Mouse (Mus musculus) limb, embryonic 10.5 days (tissue): ENCODE measurements around the gene Sgip1. TPM values are rescaled to one million over a fixed set of nuclear protein-coding genes. Genes with fewer than 3 reads are reported as not detected.

Experiments used
- DNase-seq: peaks from one replicate; pipeline ENCODE4 v3.0.0-alpha.2; 2017; ENCODE audit warnings: low spot score
- H3K27ac ChIP-seq: fragments of 300-500 bp; sonication (generic); 2 replicates; pipeline ENCODE4 v1.5.1; 2016; ENCODE audit warnings: mild to moderate bottlenecking
- H3K27me3 ChIP-seq: fragments of 300-500 bp; sonication (generic); 2 replicates; pipeline ENCODE4 v1.6.1; 2016; ENCODE audit warnings: low read depth, mild to moderate bottlenecking; ENCODE audit not compliant: poor library complexity, severe bottlenecking
- H3K36me3 ChIP-seq: fragments of 300-500 bp; sonication (generic); 2 replicates; pipeline ENCODE4 v1.6.1; 2016; ENCODE audit warnings: mild to moderate bottlenecking, moderate library complexity
- H3K4me1 ChIP-seq: fragments of 300-500 bp; sonication (generic); 2 replicates; pipeline ENCODE4 v1.6.1; 2016
- H3K4me3 ChIP-seq: fragments of 300-500 bp; sonication (generic); 2 replicates; pipeline ENCODE4 v1.5.1; 2016; ENCODE audit warnings: mild to moderate bottlenecking, moderate library complexity
- H3K9me3 ChIP-seq: fragments of 300-500 bp; sonication (generic); replicated peaks from 2 replicates; pipeline ENCODE4 v1.6.1; 2016; ENCODE audit warnings: mild to moderate bottlenecking
- WGBS: fragments of 180-500 bp; shearing (Covaris S2); methylation state at CpG from one replicate; pipeline ENCODE4 v1.1.7; 2016; 5-methylcytosine and 5-hydroxymethylcytosine counted together
- polyA plus RNA-seq: library from polyadenylated mRNA; unstranded; fragments of >200 nt; fragmentation: Nextera tagmentation; extraction: Ambion mirVana; gene quantifications from 2 replicates; pipeline ENCODE4 v1.2.1, GENCODE M21; 2016

The Sgip1 gene
- 6.2 and 6.9 TPM in 2 replicates for polyA plus RNA-seq

GRCm38 (mm10) chr4:102741287-102741686, at the start of gene Sgip1:
Gene Sgip1 (plus strand): TSS chr4:102741297.
- WGBS: 66% methylated on average over 8 of the region's 8 CpGs
- Histone ChIP-seq H3K9me3 (no peaks in the 10 kb centered on the region), H3K36me3 (no peaks in the 10 kb centered on the region), H3K27ac (no peak within 1 kb of the TSS), H3K27me3 (no peaks in the 10 kb centered on the region), H3K4me1 (0 out of 2 replicates have a peak, but pooled peaks cover 3% of the 10 kb centered on the region), H3K4me3 (no peak within 1 kb of the TSS)
- no peak for DNase-seq

- Histone ChIP-seq H3K4me1 (no peaks in the 10 kb centered on the region), H3K9me3 (no peaks in the 10 kb centered on the region), H3K27me3 (no peaks in the 10 kb centered on the region), H3K4me3 (no peak overlapping the region), H3K36me3 (no peaks in the 10 kb centered on the region), H3K27ac (no peak overlapping the region)
- 86% methylated on average over 4 of the region's 4 CpGs for WGBS
- no peak for DNase-seq
These were observed 49.7 kb upstream of the Sgip1 start for GRCm38 (mm10) chr4:102691402-102691801.

- no peaks in the 10 kb centered on the region for H3K27me3 ChIP-seq
- H3K4me3 ChIP-seq: no peak overlapping the region
- no peaks in the 10 kb centered on the region for H3K36me3 ChIP-seq
- H3K9me3 ChIP-seq: no peaks in the 10 kb centered on the region
- 92% methylated on average over 7 of the region's 7 CpGs for WGBS
- no peaks in the 10 kb centered on the region for H3K4me1 ChIP-seq
- no peak overlapping the region for H3K27ac ChIP-seq
- DNase-seq: no peak
These were observed 43.1 kb upstream of the Sgip1 start for GRCm38 (mm10) chr4:102697966-102698365.

- Histone ChIP-seq H3K27ac (no peak overlapping the region), H3K4me1 (no peaks in the 10 kb centered on the region), H3K4me3 (no peak overlapping the region), H3K36me3 (no peaks in the 10 kb centered on the region), H3K27me3 (no peaks in the 10 kb centered on the region), H3K9me3 (no peaks in the 10 kb centered on the region)
- WGBS: 87% methylated on average over 4 of the region's 4 CpGs
- DNase-seq: no peak
These were observed 29.4 kb upstream of the Sgip1 start for GRCm38 (mm10) chr4:102711731-102712130.

- no peak overlapping the region for H3K27ac ChIP-seq
- H3K4me3 ChIP-seq: no peak overlapping the region
- DNase-seq: no peak
- H3K27me3 ChIP-seq: no peaks in the 10 kb centered on the region
- no peaks in the 10 kb centered on the region for H3K4me1 ChIP-seq
- no peaks in the 10 kb centered on the region for H3K36me3 ChIP-seq
- no peaks in the 10 kb centered on the region for H3K9me3 ChIP-seq
These were observed 25.6 kb upstream of the Sgip1 start for GRCm38 (mm10) chr4:102715532-102715931.

DNA sequence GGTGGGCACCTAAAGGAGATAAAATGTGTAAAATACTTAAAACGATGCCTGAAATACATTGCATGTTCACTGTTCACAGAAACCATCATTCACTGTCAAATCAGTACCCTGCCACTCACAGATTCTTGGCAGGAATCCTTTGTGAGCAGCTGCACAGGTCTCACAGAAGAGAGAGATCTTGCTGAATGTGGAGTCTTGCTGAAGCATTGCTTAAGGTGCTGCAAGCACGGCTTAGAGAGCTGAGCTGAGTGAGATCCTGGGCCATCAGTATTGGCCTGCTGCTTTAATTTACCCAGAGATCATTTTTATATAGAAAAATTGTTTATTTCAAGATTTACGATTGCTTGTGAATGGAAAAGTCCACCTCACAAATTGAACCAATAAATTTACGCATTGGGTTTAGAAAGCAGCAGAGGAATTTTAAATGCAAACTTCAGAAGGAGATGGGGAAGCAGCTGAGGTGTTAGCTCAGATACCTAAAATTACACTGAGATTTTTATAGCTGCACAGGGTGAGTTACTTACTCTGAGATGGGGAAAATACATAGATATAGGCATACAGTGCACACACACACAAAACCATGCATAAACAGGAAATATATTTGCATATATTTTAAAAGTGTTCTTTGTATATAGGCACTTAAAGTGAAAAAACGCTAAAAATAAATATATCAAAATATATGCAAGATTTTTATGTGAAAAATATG, 23.8 kb upstream of the Sgip1 start:
- no peak for DNase-seq
- WGBS: 76% methylated on average over 5 of the region's 5 CpGs
- no peaks in the 10 kb centered on the region for H3K27me3 ChIP-seq
- H3K9me3 ChIP-seq: no peaks in the 10 kb centered on the region
- H3K36me3 ChIP-seq: no peaks in the 10 kb centered on the region
- H3K4me3 ChIP-seq: no peak overlapping the region
- no peak overlapping the region for H3K27ac ChIP-seq
- H3K4me1 ChIP-seq: no peaks in the 10 kb centered on the region

DNA sequence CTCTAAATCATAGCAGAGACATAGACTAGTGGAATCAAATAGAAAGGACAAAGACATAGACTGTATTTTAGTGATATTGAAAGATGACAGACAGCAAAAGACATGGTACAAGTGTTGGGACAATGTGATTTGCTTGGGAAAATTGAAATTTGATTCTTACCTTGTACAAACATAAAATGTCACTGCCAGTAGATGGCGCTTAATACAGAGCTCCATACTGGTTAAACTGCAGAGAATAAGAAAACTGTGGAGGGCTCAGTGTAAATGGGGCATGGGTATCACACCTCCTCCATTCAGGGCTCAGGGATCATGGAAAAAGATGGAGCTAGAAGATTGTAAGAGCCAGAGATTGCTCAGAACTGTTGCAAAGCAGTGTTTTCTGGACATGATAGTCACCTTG, 21.6 kb upstream of the Sgip1 start:
- H3K27ac ChIP-seq: no peak overlapping the region
- no peak for DNase-seq
- no peaks in the 10 kb centered on the region for H3K4me1 ChIP-seq
- no peaks in the 10 kb centered on the region for H3K27me3 ChIP-seq
- H3K9me3 ChIP-seq: no peaks in the 10 kb centered on the region
- 15% methylated on average over 1 of the region's 1 CpGs for WGBS
- H3K4me3 ChIP-seq: no peak overlapping the region
- no peaks in the 10 kb centered on the region for H3K36me3 ChIP-seq

DNA sequence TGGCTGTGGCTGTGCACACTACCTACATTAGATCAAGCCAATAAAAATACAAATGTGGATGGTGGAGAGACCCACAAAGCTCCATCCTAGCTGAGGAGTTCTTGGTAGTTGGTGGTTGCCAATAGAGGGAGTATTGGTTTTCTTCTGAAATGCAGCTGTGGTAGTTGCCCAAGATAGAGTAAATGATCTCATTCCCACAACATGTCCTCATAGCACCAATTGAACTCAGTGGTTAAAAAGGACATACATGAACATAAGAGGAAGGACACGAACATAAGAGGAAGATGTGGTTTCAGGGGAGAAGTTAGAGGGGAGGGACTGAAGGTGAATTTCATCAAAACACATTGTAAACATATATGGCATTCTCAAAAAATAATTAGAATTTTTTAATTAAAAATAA, 21.1 kb upstream of the Sgip1 start:
- H3K4me1 ChIP-seq: no peaks in the 10 kb centered on the region
- H3K27ac ChIP-seq: no peak overlapping the region
- no peak overlapping the region for H3K4me3 ChIP-seq
- no peaks in the 10 kb centered on the region for H3K27me3 ChIP-seq
- H3K9me3 ChIP-seq: no peaks in the 10 kb centered on the region
- no peak for DNase-seq
- 73% methylated on average over 1 of the region's 1 CpGs for WGBS
- no peaks in the 10 kb centered on the region for H3K36me3 ChIP-seq

- DNase-seq: no peak
- H3K27ac ChIP-seq: no peak overlapping the region
- WGBS: 72% methylated on average over 5 of the region's 5 CpGs
- no peaks in the 10 kb centered on the region for H3K4me1 ChIP-seq
- no peak overlapping the region for H3K4me3 ChIP-seq
- H3K9me3 ChIP-seq: no peaks in the 10 kb centered on the region
- H3K27me3 ChIP-seq: no peaks in the 10 kb centered on the region
- no peaks in the 10 kb centered on the region for H3K36me3 ChIP-seq
These were observed 16.7 kb upstream of the Sgip1 start for GRCm38 (mm10) chr4:102724442-102724841.

DNA sequence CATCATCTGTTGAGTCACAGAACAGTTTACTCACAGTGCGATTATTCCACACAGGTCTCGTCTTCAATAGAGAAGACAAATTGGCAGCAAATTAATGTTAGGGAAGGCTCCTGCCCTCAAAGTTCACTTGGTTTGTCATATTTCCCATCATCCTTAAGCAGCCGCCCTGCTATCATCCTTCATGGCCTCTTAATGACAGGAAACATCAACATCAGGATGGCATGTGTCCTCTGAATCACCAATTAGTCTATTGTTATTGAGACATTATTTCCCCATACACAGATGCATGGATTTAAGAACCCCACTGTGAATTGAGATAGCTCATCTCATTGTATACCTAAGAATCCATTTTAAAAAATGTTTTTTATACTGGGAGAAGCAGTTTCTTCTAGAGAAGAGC, 10.1 kb upstream of the Sgip1 start:
- Histone ChIP-seq H3K27ac (no peak overlapping the region), H3K4me1 (no peaks in the 10 kb centered on the region), H3K9me3 (no peaks in the 10 kb centered on the region), H3K4me3 (no peak overlapping the region), H3K27me3 (no peaks in the 10 kb centered on the region), H3K36me3 (no peaks in the 10 kb centered on the region)
- no peak for DNase-seq
- WGBS: 86% methylated on average over 3 of the region's 3 CpGs

DNA sequence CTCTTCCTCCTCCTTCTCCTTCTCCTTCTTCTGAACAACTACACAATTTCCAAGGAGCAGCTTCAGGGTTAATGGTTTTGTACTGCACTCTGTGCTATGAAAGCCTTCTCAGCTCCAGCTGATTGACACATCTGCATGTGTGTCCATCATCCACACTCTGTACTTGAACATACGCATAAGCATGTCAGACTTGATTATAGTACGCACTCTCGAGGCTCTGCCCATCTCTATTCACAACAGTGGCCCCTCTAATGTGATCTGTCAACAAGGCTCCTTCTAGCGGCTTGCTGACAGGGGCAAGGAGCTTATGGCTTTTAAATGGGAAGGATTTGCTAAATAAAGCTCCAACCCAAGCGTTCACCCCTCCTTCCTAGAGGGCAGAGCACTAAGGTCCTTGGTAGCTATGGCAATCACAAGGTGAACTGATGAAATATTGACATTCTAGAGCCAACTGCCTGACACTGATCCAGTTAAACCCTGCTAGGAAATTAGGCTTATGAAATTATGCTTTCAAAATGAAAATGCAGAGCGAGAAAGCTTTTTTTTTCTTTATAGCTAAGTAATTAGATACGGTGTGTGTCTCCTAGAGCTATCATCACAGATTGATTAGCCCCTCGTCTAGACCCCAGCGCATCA, 7.0 kb upstream of the Sgip1 start:
- no peak overlapping the region for H3K4me3 ChIP-seq
- no peaks in the 10 kb centered on the region for H3K36me3 ChIP-seq
- no peak for DNase-seq
- 83% methylated on average over 9 of the region's 9 CpGs for WGBS
- H3K9me3 ChIP-seq: no peaks in the 10 kb centered on the region
- H3K27ac ChIP-seq: no peak overlapping the region
- H3K27me3 ChIP-seq: no peaks in the 10 kb centered on the region
- H3K4me1 ChIP-seq: no peaks in the 10 kb centered on the region

DNA sequence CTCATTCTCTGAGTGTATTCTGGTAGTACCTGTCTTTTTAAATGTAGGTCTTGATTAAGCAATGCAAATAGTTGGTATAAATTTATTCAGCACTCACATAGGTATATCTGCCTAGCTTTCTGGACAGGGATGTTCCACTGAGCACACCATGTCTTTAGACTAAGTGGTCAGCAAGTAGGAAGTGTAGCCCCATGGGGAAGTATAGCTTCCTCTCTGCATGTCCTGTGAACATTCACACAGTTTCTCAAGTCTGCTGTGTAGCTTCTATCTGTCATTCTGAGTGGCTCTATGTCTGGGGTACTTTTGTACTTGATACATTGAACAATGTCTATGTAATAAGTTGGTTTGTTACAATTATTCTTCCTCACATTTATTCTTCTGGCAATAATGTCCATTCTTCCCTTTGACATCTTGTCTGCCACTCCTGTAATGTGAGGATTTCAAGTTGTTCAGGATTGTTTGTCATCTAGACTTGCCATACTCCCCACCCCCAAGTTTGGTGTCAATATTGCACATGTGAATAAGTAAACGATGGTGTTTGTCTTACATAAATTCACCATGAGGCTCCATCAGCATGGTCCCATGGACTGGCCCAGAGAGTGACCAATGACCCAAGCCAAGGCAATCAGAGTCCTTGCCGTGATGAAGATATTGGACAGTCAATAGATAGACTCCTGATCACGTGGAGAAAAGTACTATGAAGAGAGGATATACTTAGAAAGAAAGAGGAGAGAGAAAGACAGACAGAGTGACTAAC, 12.4 kb downstream of the Sgip1 start:
- no peak for DNase-seq
- Histone ChIP-seq H3K9me3 (no peaks in the 10 kb centered on the region), H3K27ac (no peak overlapping the region), H3K27me3 (no peaks in the 10 kb centered on the region), H3K4me1 (no peaks in the 10 kb centered on the region), H3K36me3 (no peaks in the 10 kb centered on the region), H3K4me3 (no peak overlapping the region)
- WGBS: 84% methylated on average over 3 of the region's 3 CpGs
